Mouse (Mus musculus) heart, embryonic 13.5 days (tissue): ENCODE measurements around the gene Epha2. TPM values are rescaled to one million over a fixed set of nuclear protein-coding genes. Genes with fewer than 3 reads are reported as not detected.

Experiments used
- ATAC-seq: fragments of 200-750 bp; cut with Nextera tagmentation; 2 replicates; pipeline ENCODE4 v1.8.0; 2017; ENCODE audit warnings: moderate TSS enrichment; ENCODE audit not compliant: insufficient number of reproducible peaks, low FRiP score, low TSS enrichment; ENCODE audit errors: extremely low read depth
- H3K27ac ChIP-seq: fragments of 300-500 bp; sonication (generic); replicated peaks from 2 replicates; pipeline ENCODE4 v1.5.1; 2015; ENCODE audit warnings: moderate library complexity, mild to moderate bottlenecking, inconsistent platforms
- H3K27me3 ChIP-seq: fragments of 300-500 bp; sonication (generic); replicated peaks from 2 replicates; pipeline ENCODE4 v1.6.1; 2015; ENCODE audit warnings: mild to moderate bottlenecking, inconsistent platforms
- H3K36me3 ChIP-seq: fragments of 300-500 bp; sonication (generic); 2 replicates; pipeline ENCODE4 v1.6.1; 2015; ENCODE audit warnings: mild to moderate bottlenecking, inconsistent platforms
- H3K4me1 ChIP-seq: fragments of 300-500 bp; sonication (generic); 2 replicates; pipeline ENCODE4 v1.6.1; 2015; ENCODE audit warnings: inconsistent platforms
- H3K4me2 ChIP-seq: fragments of 300-500 bp; sonication (generic); 2 replicates; pipeline ENCODE4 v1.6.1; 2015; ENCODE audit warnings: inconsistent platforms, mild to moderate bottlenecking, moderate library complexity
- H3K4me3 ChIP-seq: fragments of 300-500 bp; sonication (generic); 2 replicates; pipeline ENCODE4 v1.5.1; 2015; ENCODE audit warnings: moderate library complexity, mild to moderate bottlenecking, inconsistent platforms
- H3K9ac ChIP-seq: fragments of 300-500 bp; sonication (generic); 2 replicates; pipeline ENCODE4 v1.6.1; 2015; ENCODE audit warnings: inconsistent platforms, mild to moderate bottlenecking, moderate library complexity
- H3K9me3 ChIP-seq: fragments of 300-500 bp; sonication (generic); 2 replicates; pipeline ENCODE4 v1.6.1; 2016; ENCODE audit warnings: inconsistent platforms
- WGBS: fragments of 180-500 bp; shearing (Covaris S2); methylation state at CpG from one replicate; pipeline ENCODE4 v1.1.7; 2015; ENCODE audit warnings: mixed read lengths; 5-methylcytosine and 5-hydroxymethylcytosine counted together
- polyA plus RNA-seq: library from polyadenylated mRNA; unstranded; fragments of >200 nt; fragmentation: Nextera tagmentation; extraction: Ambion mirVana; gene quantifications from 2 replicates; pipeline ENCODE4 v1.2.1, GENCODE M21; 2015

The Epha2 gene
- polyA plus RNA-seq, 1 experiment from 2014 or later, result 4.0 TPM

- WGBS, result 71% methylated on average over 7 of the region's 7 CpGs
Observed at GRCm38 (mm10) chr4:141332258-141332657, 31.2 kb downstream of the Epha2 start.

GRCm38 (mm10) chr4:141334695-141335094, 33.7 kb downstream of the Epha2 start:
- Histone ChIP-seq H3K9ac (peak overlapping the region; percentile 59; the same call in 1 of the 2 replicates), H3K4me3 (no peak overlapping the region), H3K27ac (peak overlapping the region; percentile 45; the same call in 1 of the 2 replicates), H3K4me2 (no peak overlapping the region), H3K9me3 (no peaks in the 10 kb centered on the region), H3K4me1 (peaks cover 41% of the 10 kb centered on the region), H3K27me3 (no peaks in the 10 kb centered on the region), H3K36me3 (no peaks in the 10 kb centered on the region)
- ATAC-seq, result no peak
- 58% methylated on average over 5 of the region's 5 CpGs for WGBS

More at GRCm38 (mm10) chr4:141332258-141332657, 31.2 kb downstream of the Epha2 start:
- peaks cover 17% of the 10 kb centered on the region for H3K36me3 ChIP-seq
- H3K4me2 ChIP-seq, result no peak overlapping the region
- H3K27ac ChIP-seq, result no peak overlapping the region
- H3K9me3 ChIP-seq, result no peaks in the 10 kb centered on the region
- no peak overlapping the region for H3K4me3 ChIP-seq
- H3K27me3 ChIP-seq, result no peaks in the 10 kb centered on the region
- H3K4me1 ChIP-seq, result peaks cover 24% of the 10 kb centered on the region
- no peak for ATAC-seq
- H3K9ac ChIP-seq, result no peak overlapping the region

GRCm38 (mm10) chr4:141335263-141335796, 34.3 kb downstream of the Epha2 start:
- Histone ChIP-seq H3K4me3 (no peak overlapping the region), H3K9ac (peak overlapping the region; percentile 59), H3K27ac (peak overlapping the region; percentile 45), H3K27me3 (no peaks in the 10 kb centered on the region; the same call in 1 of the 2 replicates), H3K36me3 (no peaks in the 10 kb centered on the region), H3K9me3 (no peaks in the 10 kb centered on the region), H3K4me2 (no peak overlapping the region), H3K4me1 (peaks cover 41% of the 10 kb centered on the region)
- WGBS, result 8% methylated on average over 3 of the region's 3 CpGs
- ATAC-seq, result no peak

- 61% methylated on average over 6 of the region's 6 CpGs for WGBS
- Histone ChIP-seq H3K27ac (0 out of 2 replicates have a peak overlapping the region, but pooled peaks have one; percentile 45), H3K9me3 (no peaks in the 10 kb centered on the region), H3K4me2 (no peak overlapping the region), H3K4me3 (no peak overlapping the region), H3K9ac (0 out of 2 replicates have a peak overlapping the region, but pooled peaks have one; percentile 30), H3K27me3 (no peaks in the 10 kb centered on the region; the same call in 1 of the 2 replicates), H3K36me3 (no peaks in the 10 kb centered on the region), H3K4me1 (peaks cover 41% of the 10 kb centered on the region)
- ATAC-seq, result no peak
Observed at GRCm38 (mm10) chr4:141336196-141336595, 35.2 kb downstream of the Epha2 start.

- H3K9me3 ChIP-seq, result no peaks in the 10 kb centered on the region
- no peaks in the 10 kb centered on the region for H3K36me3 ChIP-seq
- H3K27ac ChIP-seq, result peak overlapping the region; percentile 17; the same call in 1 of the 2 replicates
- ATAC-seq, result no peak
- H3K4me1 ChIP-seq, result peaks cover 41% of the 10 kb centered on the region
- 35% methylated on average over 6 of the region's 6 CpGs for WGBS
- no peaks in the 10 kb centered on the region; the same call in 1 of the 2 replicates for H3K27me3 ChIP-seq
- H3K9ac ChIP-seq, result peak overlapping the region; percentile 8; the same call in 1 of the 2 replicates
- H3K4me3 ChIP-seq, result no peak overlapping the region
- H3K4me2 ChIP-seq, result no peak overlapping the region
Observed at GRCm38 (mm10) chr4:141337986-141338385, 36.9 kb downstream of the Epha2 start.

- peaks cover 41% of the 10 kb centered on the region for H3K4me1 ChIP-seq
- WGBS, result 15% methylated on average over 1 of the region's 1 CpGs
- H3K9me3 ChIP-seq, result no peaks in the 10 kb centered on the region
- no peak overlapping the region for H3K4me3 ChIP-seq
- no peaks in the 10 kb centered on the region for H3K36me3 ChIP-seq
- no peaks in the 10 kb centered on the region; the same call in 1 of the 2 replicates for H3K27me3 ChIP-seq
- H3K4me2 ChIP-seq, result no peak overlapping the region
- no peak for ATAC-seq
- H3K27ac ChIP-seq, result no peak overlapping the region
- H3K9ac ChIP-seq, result no peak overlapping the region
Observed at GRCm38 (mm10) chr4:141338853-141339252, 37.8 kb downstream of the Epha2 start.

- Histone ChIP-seq H3K4me1 (peaks cover 19% of the 10 kb centered on the region), H3K9ac (no peak overlapping the region), H3K4me2 (no peak overlapping the region), H3K27me3 (no peaks in the 10 kb centered on the region; the same call in 1 of the 2 replicates), H3K9me3 (no peaks in the 10 kb centered on the region), H3K27ac (no peak overlapping the region), H3K4me3 (no peak overlapping the region), H3K36me3 (no peaks in the 10 kb centered on the region)
- ATAC-seq, result no peak
- 49% methylated on average over 7 of the region's 7 CpGs for WGBS
Observed at GRCm38 (mm10) chr4:141341477-141341876, 40.4 kb downstream of the Epha2 start.

GRCm38 (mm10) chr4:141343515-141343914, 42.5 kb downstream of the Epha2 start:
- H3K27ac ChIP-seq, result no peak overlapping the region
- H3K4me1 ChIP-seq, result peaks cover 19% of the 10 kb centered on the region
- H3K4me3 ChIP-seq, result no peak overlapping the region
- no peak overlapping the region for H3K9ac ChIP-seq
- H3K27me3 ChIP-seq, result no peaks in the 10 kb centered on the region; the same call in 1 of the 2 replicates
- no peak overlapping the region for H3K4me2 ChIP-seq
- WGBS, result 56% methylated on average over 7 of the region's 7 CpGs
- H3K36me3 ChIP-seq, result no peaks in the 10 kb centered on the region
- H3K9me3 ChIP-seq, result no peaks in the 10 kb centered on the region
- no peak for ATAC-seq

- no peak overlapping the region for H3K4me3 ChIP-seq
- no peaks in the 10 kb centered on the region for H3K9me3 ChIP-seq
- H3K27me3 ChIP-seq, result no peaks in the 10 kb centered on the region; the same call in 1 of the 2 replicates
- H3K27ac ChIP-seq, result no peak overlapping the region
- no peak overlapping the region for H3K4me2 ChIP-seq
- H3K9ac ChIP-seq, result no peak overlapping the region
- no peak for ATAC-seq
- peaks cover 14% of the 10 kb centered on the region for H3K4me1 ChIP-seq
- H3K36me3 ChIP-seq, result no peaks in the 10 kb centered on the region
- 84% methylated on average over 12 of the region's 12 CpGs for WGBS
Observed at GRCm38 (mm10) chr4:141345219-141345618, 44.2 kb downstream of the Epha2 start.

GRCm38 (mm10) chr4:141347365-141347797, 46.3 kb downstream of the Epha2 start:
- 0 out of 2 replicates have a peak, but pooled peaks cover 2% of the 10 kb centered on the region for H3K27me3 ChIP-seq
- peak; percentile 42; the same call in 1 of the 2 replicates for ATAC-seq
- H3K27ac ChIP-seq, result no peak overlapping the region
- no peak overlapping the region for H3K4me2 ChIP-seq
- WGBS, result 31% methylated on average over 8 of the region's 8 CpGs
- no peaks in the 10 kb centered on the region for H3K36me3 ChIP-seq
- H3K4me3 ChIP-seq, result no peak overlapping the region
- H3K4me1 ChIP-seq, result peaks cover 16% of the 10 kb centered on the region
- H3K9me3 ChIP-seq, result no peaks in the 10 kb centered on the region
- no peak overlapping the region for H3K9ac ChIP-seq

GRCm38 (mm10) chr4:141348616-141349015, 47.6 kb downstream of the Epha2 start:
- 0 out of 2 replicates have a peak, but pooled peaks cover 2% of the 10 kb centered on the region for H3K27me3 ChIP-seq
- H3K27ac ChIP-seq, result no peak overlapping the region
- H3K9me3 ChIP-seq, result no peaks in the 10 kb centered on the region
- H3K4me2 ChIP-seq, result no peak overlapping the region
- 74% methylated on average over 11 of the region's 11 CpGs for WGBS
- ATAC-seq, result no peak
- H3K4me1 ChIP-seq, result peaks cover 16% of the 10 kb centered on the region
- no peak overlapping the region for H3K4me3 ChIP-seq
- no peaks in the 10 kb centered on the region for H3K36me3 ChIP-seq
- no peak overlapping the region for H3K9ac ChIP-seq

GRCm38 (mm10) chr4:141350015-141350414, 49.0 kb downstream of the Epha2 start:
- no peak overlapping the region for H3K4me2 ChIP-seq
- no peak; the same call in 1 of the 2 replicates for ATAC-seq
- peaks cover 16% of the 10 kb centered on the region for H3K4me1 ChIP-seq
- 77% methylated on average over 12 of the region's 12 CpGs for WGBS
- no peaks in the 10 kb centered on the region for H3K36me3 ChIP-seq
- no peak overlapping the region for H3K9ac ChIP-seq
- H3K27ac ChIP-seq, result no peak overlapping the region
- H3K4me3 ChIP-seq, result no peak overlapping the region
- H3K27me3 ChIP-seq, result 0 out of 2 replicates have a peak, but pooled peaks cover 2% of the 10 kb centered on the region
- no peaks in the 10 kb centered on the region for H3K9me3 ChIP-seq
